Mouse (Mus musculus) liver, embryonic 18 days (tissue): ENCODE measurements around the gene Vmn2r56. TPM values are rescaled to one million over a fixed set of nuclear protein-coding genes. Genes with fewer than 3 reads are reported as not detected.

ENCODE experiments used
- polyA plus RNA-seq: library from polyadenylated mRNA; depleted of rRNA; stranded (reverse); fragments of >200 nt; gene quantifications from 2 replicates; pipeline ENCODE4 v1.2.3, GENCODE M21; 2012; rRNA removed

The Vmn2r56 gene
- polyA plus RNA-seq = not detected in 2 replicates

GRCm38 (mm10) chr7:12734904-12735303 lies at the start of gene Vmn2r56:
Gene Vmn2r56 (minus strand): TSS chr7:12735004.

GRCm38 (mm10) chr7:12684903-12685302 lies 49.9 kb downstream of the Vmn2r56 start, which contains the start of gene Vmn2r55:
Gene Vmn2r55 (minus strand): TSS chr7:12685003.

DNA sequence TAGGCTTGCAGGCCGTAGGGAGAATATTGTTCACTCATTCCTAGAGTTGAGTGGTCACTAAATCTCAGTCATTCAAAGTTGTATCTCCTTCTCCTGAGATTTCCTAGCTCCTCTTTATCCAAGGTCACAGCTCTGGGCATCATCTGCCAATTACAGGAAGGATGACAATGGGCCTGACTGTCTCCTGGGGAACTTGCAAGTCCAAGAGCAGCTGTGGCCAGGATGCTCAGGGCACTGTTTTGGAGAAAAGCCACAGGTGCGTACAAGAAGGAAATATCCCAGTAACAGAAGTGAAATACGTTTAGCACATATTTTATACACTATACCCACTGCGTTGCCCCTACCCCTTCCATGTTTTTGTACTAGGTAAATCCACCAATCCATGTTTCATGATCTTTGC lies 94.6 kb downstream of the Vmn2r56 start, which contains the start of gene Vmn2r54:
Gene Vmn2r54, minus strand, starts transcription at position 101 of the 400 bp plus-strand sequence.

Other genes starting within 250 kb of the Vmn2r56 start
- not detected in 2 replicates for gene 2900092C05Rik, start 222.5 kb downstream of the Vmn2r56 start, polyA plus RNA-seq
- gene Vmn2r53, start 126.2 kb downstream of the Vmn2r56 start, polyA plus RNA-seq = not detected in 2 replicates
- not detected in 2 replicates for gene Vmn2r54, start 94.7 kb downstream of the Vmn2r56 start, polyA plus RNA-seq
- gene Vmn2r55, start 50.0 kb downstream of the Vmn2r56 start, polyA plus RNA-seq = not detected in 2 replicates
- gene Zscan18, start 68.6 kb upstream of the Vmn2r56 start, polyA plus RNA-seq = 0.25 and 0.29 TPM in 2 replicates
- 2.2 and 2.4 TPM in 2 replicates for gene Zfp329, start 83.9 kb upstream of the Vmn2r56 start, polyA plus RNA-seq
- 5.1 and 5.6 TPM in 2 replicates for gene Zfp110, start 99.8 kb upstream of the Vmn2r56 start, polyA plus RNA-seq
- 0.75 and 0.82 TPM in 2 replicates for gene Zfp128, start 146.2 kb upstream of the Vmn2r56 start, polyA plus RNA-seq
- gene Zscan22, start 162.8 kb upstream of the Vmn2r56 start, polyA plus RNA-seq = 3.4 and 3.5 TPM in 2 replicates
- 1,527 and 1,533 TPM in 2 replicates for gene Rps5, start 187.3 kb upstream of the Vmn2r56 start, polyA plus RNA-seq
- gene Rnf225, start 192.4 kb upstream of the Vmn2r56 start, polyA plus RNA-seq = 0.13 and 0.22 TPM in 2 replicates
- 1.7 and 1.8 TPM in 2 replicates for gene Zfp324, start 230.8 kb upstream of the Vmn2r56 start, polyA plus RNA-seq
- gene Zfp446, start 242.8 kb upstream of the Vmn2r56 start, polyA plus RNA-seq = 1.9 and 2.1 TPM in 2 replicates